Mouse (Mus musculus) heart, postnatal 0 days (tissue): ENCODE measurements around the gene Zscan25. TPM values are rescaled to one million over a fixed set of nuclear protein-coding genes. Genes with fewer than 3 reads are reported as not detected.
"Not testable (repeated sequence)": the region's sequence is repeated elsewhere in the genome, so short reads cannot be mapped to it uniquely, and the experiment has no call there.

Experiments used
- ATAC-seq: fragments of 200-750 bp; cut with Nextera tagmentation; 2 replicates; pipeline ENCODE4 v1.8.0; 2017; ENCODE audit warnings: low read depth, moderate number of reproducible peaks, moderate library complexity; ENCODE audit not compliant: insufficient read depth
- DNase-seq: peaks from one replicate; pipeline ENCODE4 v3.0.0-alpha.2; 2016; ENCODE audit warnings: low spot score
- H3K27ac ChIP-seq: fragments of 300-500 bp; sonication (generic); 2 replicates; pipeline ENCODE4 v1.5.1; 2014; ENCODE audit warnings: low read depth, mild to moderate bottlenecking
- H3K27me3 ChIP-seq: fragments of 300-500 bp; sonication (generic); 2 replicates; pipeline ENCODE4 v1.6.1; 2014; ENCODE audit warnings: low read length, mixed read lengths; ENCODE audit not compliant: control insufficient read depth, insufficient read depth
- H3K36me3 ChIP-seq: fragments of 300-500 bp; sonication (generic); replicated peaks from 2 replicates; pipeline ENCODE4 v1.6.1; 2014; ENCODE audit warnings: low read length, mixed read lengths; ENCODE audit not compliant: control insufficient read depth, insufficient read depth
- H3K4me1 ChIP-seq: fragments of 300-500 bp; sonication (generic); 2 replicates; pipeline ENCODE4 v1.6.1; 2014; ENCODE audit warnings: antibody characterized with exemption; ENCODE audit not compliant: control insufficient read depth, insufficient read depth
- H3K4me2 ChIP-seq: fragments of 300-500 bp; sonication (generic); 2 replicates; pipeline ENCODE4 v1.6.1; 2014; ENCODE audit warnings: low read depth, mild to moderate bottlenecking, low read length, moderate library complexity
- H3K4me3 ChIP-seq: fragments of 300-500 bp; sonication (generic); 2 replicates; pipeline ENCODE4 v1.5.1; 2014; ENCODE audit warnings: low read depth, low read length
- H3K9ac ChIP-seq: fragments of 300-500 bp; sonication (generic); replicated peaks from 2 replicates; pipeline ENCODE4 v1.6.1; 2014; ENCODE audit warnings: low read depth, low read length, mixed read lengths
- H3K9me3 ChIP-seq: fragments of 300-500 bp; sonication (generic); replicated peaks from 2 replicates; pipeline ENCODE4 v1.6.1; 2016; ENCODE audit warnings: low read length; ENCODE audit not compliant: control insufficient read depth
- CTCF ChIP-seq: IDR thresholded peaks from 2 replicates; pipeline ENCODE4 v1.5.1; 2016; ENCODE audit warnings: antibody characterized with exemption, control low read depth, low read depth
- EP300 ChIP-seq: IDR thresholded peaks from 2 replicates; pipeline ENCODE4 v1.6.1; 2016; ENCODE audit warnings: antibody characterized with exemption, low read depth
- WGBS: fragments of 180-500 bp; shearing (Covaris S2); extraction: QIAGEN DNeasy Blood & Tissue Kit; methylation state at CpG from one replicate; pipeline ENCODE4 v1.1.7; 2014; 5-methylcytosine and 5-hydroxymethylcytosine counted together
- polyA plus RNA-seq: library from polyadenylated mRNA; unstranded; fragments of >200 nt; fragmentation: Nextera tagmentation; extraction: Ambion mirVana; gene quantifications from 2 replicates; pipeline ENCODE4 v1.2.1, GENCODE M21; 2015
- total RNA-seq: library from RNA; depleted of rRNA; stranded (reverse); fragments of >200 nt; gene quantifications from 2 replicates; pipeline ENCODE4 v1.2.3, GENCODE M21; 2014; ENCODE audit warnings: low replicate concordance

Gene Zscan25
- total and polyA plus RNA-seq, 2 experiments from 2014 or later = 0.27 to 9.9 TPM

- no peak for ATAC-seq
- TF ChIP-seq CTCF = no peak
- no peak for TF ChIP-seq EP300
These were observed 20.2 kb downstream of the Zscan25 start for GRCm38 (mm10) chr5:145300469-145300868.

GRCm38 (mm10) chr5:145301796-145302195 lies 21.5 kb downstream of the Zscan25 start:
- WGBS = 74% methylated on average over 4 of the region's 4 CpGs
- H3K4me2 ChIP-seq, DNase-seq, H3K9me3 ChIP-seq, H3K4me1 ChIP-seq, ATAC-seq, H3K27ac ChIP-seq, H3K36me3 ChIP-seq, H3K9ac ChIP-seq, H3K27me3 ChIP-seq, H3K4me3 ChIP-seq: not testable (repeated sequence)

More at GRCm38 (mm10) chr5:145300469-145300868, 20.2 kb downstream of the Zscan25 start:
- Histone ChIP-seq H3K27me3 (no peaks in the 10 kb centered on the region), H3K4me1 (no peaks in the 10 kb centered on the region), H3K9ac (no peak overlapping the region), H3K36me3 (no peaks in the 10 kb centered on the region), H3K27ac (no peak overlapping the region), H3K4me3 (no peak overlapping the region), H3K4me2 (no peak overlapping the region), H3K9me3 (no peaks in the 10 kb centered on the region)
- DNase-seq = no peak

GRCm38 (mm10) chr5:145302424-145302823 lies 22.1 kb downstream of the Zscan25 start:
- Histone ChIP-seq H3K4me2 (no peak overlapping the region), H3K27ac (no peak overlapping the region), H3K27me3 (no peaks in the 10 kb centered on the region), H3K36me3 (no peaks in the 10 kb centered on the region), H3K4me1 (no peaks in the 10 kb centered on the region), H3K9me3 (no peaks in the 10 kb centered on the region), H3K9ac (no peak overlapping the region), H3K4me3 (no peak overlapping the region)
- TF ChIP-seq CTCF (no peak), EP300 (no peak)
- no peak for DNase-seq
- WGBS = 63% methylated on average over 1 of the region's 1 CpGs
- no peak for ATAC-seq

GRCm38 (mm10) chr5:145306953-145307352 lies 26.7 kb downstream of the Zscan25 start:
- H3K36me3 ChIP-seq, H3K9me3 ChIP-seq, ATAC-seq, H3K27ac ChIP-seq, DNase-seq, H3K27me3 ChIP-seq, H3K4me1 ChIP-seq, H3K4me3 ChIP-seq, H3K9ac ChIP-seq, H3K4me2 ChIP-seq: not testable (repeated sequence)
- 85% methylated on average over 4 of the region's 4 CpGs for WGBS

GRCm38 (mm10) chr5:145307811-145308210 lies 27.5 kb downstream of the Zscan25 start:
- not testable (repeated sequence) for H3K4me2 ChIP-seq, H3K36me3 ChIP-seq, H3K27ac ChIP-seq, H3K9ac ChIP-seq, H3K4me3 ChIP-seq, DNase-seq, H3K9me3 ChIP-seq, H3K27me3 ChIP-seq, H3K4me1 ChIP-seq, ATAC-seq
- WGBS = 75% methylated on average over 3 of the region's 3 CpGs

- H3K9me3 ChIP-seq = no peaks in the 10 kb centered on the region
- H3K4me3 ChIP-seq = no peak overlapping the region
- no peak for DNase-seq
- H3K4me1 ChIP-seq = no peaks in the 10 kb centered on the region
- H3K36me3 ChIP-seq = no peaks in the 10 kb centered on the region
- no peak overlapping the region for H3K9ac ChIP-seq
- no peak for TF ChIP-seq EP300
- TF ChIP-seq CTCF = no peak
- H3K27me3 ChIP-seq = no peaks in the 10 kb centered on the region
- no peak for ATAC-seq
- H3K27ac ChIP-seq = no peak overlapping the region
- H3K4me2 ChIP-seq = no peak overlapping the region
These were observed 33.5 kb downstream of the Zscan25 start for GRCm38 (mm10) chr5:145313845-145314244.
